ENCODE assay signal across 8 mouse cellular contexts in the genomic region with DNA sequence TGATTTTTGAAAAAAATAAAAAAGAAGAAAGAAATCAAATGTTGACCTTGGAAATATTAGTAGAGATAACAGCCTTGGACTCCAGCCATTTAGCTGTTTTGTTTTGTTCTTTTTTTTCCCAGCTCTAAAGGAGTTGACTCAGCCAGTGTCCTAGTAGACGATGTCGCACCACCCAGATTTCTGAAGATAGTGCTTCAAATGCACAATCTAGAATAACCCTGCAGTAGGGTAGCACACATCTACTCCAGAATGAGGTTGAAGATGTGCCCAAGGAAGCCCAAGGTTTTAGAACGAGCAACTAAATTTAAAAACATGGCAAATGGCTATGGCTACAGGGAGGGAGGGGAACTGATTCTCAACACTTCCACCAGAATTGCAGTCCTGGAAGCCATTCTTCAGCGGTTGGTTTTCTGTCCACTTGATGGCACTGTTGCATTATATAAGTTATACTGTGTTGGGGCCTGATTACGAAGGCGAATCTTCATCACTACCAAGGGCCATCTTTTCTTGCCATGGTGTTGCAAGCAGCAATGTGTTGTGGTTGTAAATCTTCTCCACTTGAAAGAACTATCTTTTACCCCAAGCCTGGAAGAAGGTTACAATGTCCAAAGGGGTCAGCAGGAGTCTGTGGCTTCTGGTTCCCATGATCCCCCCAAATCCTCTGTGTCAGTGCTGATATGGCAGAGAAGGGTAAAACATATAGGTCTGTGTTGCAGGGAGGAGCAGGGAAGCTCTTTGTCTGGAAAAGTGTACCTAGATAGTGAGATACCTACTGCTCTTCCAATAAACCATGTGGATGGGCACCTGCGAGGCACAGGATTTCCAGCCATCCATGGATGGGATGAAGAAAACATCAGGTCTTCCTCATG.
A peak's percentile ranks its signal among the peaks of the same experiment; 100 is the strongest.
DNase-seq lines count a peak whose midpoint lies in the region; ATAC-seq lines count a peak whose summit lies in the region.

No protein-coding gene starts in this region.

- DNase-seq in 416B (ENCODE audit: low read depth) (peak; percentile 33), ZHBTc4 (ENCODE audit: low read depth, low spot score) (peak; percentile 34)
- peak; percentile 62 for DNase-seq in embryo, embryonic 9.5 days (ENCODE audit: extremely low spot score)
- peak; percentile 43 to 85 for DNase-seq in layer of hippocampus, adult 18-20 months (ENCODE audit: low spot score in 2 of 2)
- DNase-seq in right cerebral cortex, postnatal 4 days = peak; percentile 59

- ATAC-seq in hematopoietic stem cell, adult 5-6 weeks (replicated peaks in 1 of 2; ENCODE audit: insufficient read depth in 1 of 2, low FRiP score in 2 of 2, low TSS enrichment in 1 of 2, low read depth in 1 of 2, poor library complexity in 2 of 2, severe bottlenecking in 2 of 2) = peak; percentile 75 to 88
- peak; percentile 86 for ATAC-seq in megakaryocyte progenitor cell, adult 5-6 weeks (replicated peaks; ENCODE audit: poor library complexity)
- no peak for ATAC-seq in monocyte, adult 5-6 weeks (replicated peaks; ENCODE audit: insufficient number of reproducible peaks, low FRiP score, low TSS enrichment, poor library complexity, severe bottlenecking)
